Mouse (Mus musculus): ENCODE measurements at regions not wholly inside any gene's neighbourhood (a gene's known extent, or its start where the extent isn't known, plus 50 kb on each side); places are given as distances from the start of the nearest gene placed in this dataset.

- DNase-seq, result no peak
Observed at GRCm38 (mm10) chr2:9691906-9692305, 189.1 kb upstream of the 4930412O13Rik start.

GRCm38 (mm10) chr2:9693351-9693750 is 187.7 kb upstream of the 4930412O13Rik start:
- no peak for DNase-seq

- no peak for DNase-seq
Observed at GRCm38 (mm10) chr2:9694178-9694577, 186.9 kb upstream of the 4930412O13Rik start.

- peak; percentile 25 to 34 for DNase-seq
Observed at GRCm38 (mm10) chr2:9697591-9698345, 183.3 kb upstream of the 4930412O13Rik start.

GRCm38 (mm10) chr2:9704266-9704665 is 176.8 kb upstream of the 4930412O13Rik start:
- peak in 1 of 2 experiments; percentile 58 for DNase-seq

GRCm38 (mm10) chr2:9709466-9709865 is 171.6 kb upstream of the 4930412O13Rik start:
- no peak for DNase-seq

GRCm38 (mm10) chr2:9717904-9718303 is 163.1 kb upstream of the 4930412O13Rik start:
- no peak for DNase-seq

GRCm38 (mm10) chr2:9733243-9733642 is 147.8 kb upstream of the 4930412O13Rik start:
- no peak for DNase-seq

GRCm38 (mm10) chr2:9744181-9744580 is 136.9 kb upstream of the 4930412O13Rik start:
- DNase-seq, result no peak

GRCm38 (mm10) chr2:9749829-9750788 is 130.9 kb upstream of the 4930412O13Rik start:
- DNase-seq, result no peak

- no peak for DNase-seq
Observed at GRCm38 (mm10) chr2:9753691-9754090, 127.4 kb upstream of the 4930412O13Rik start.

- DNase-seq, result no peak
Observed at GRCm38 (mm10) chr2:9754153-9754552, 126.9 kb upstream of the 4930412O13Rik start.

- DNase-seq, result peak in 1 of 2 experiments; percentile 8
Observed at GRCm38 (mm10) chr2:9757770-9758420, 123.2 kb upstream of the 4930412O13Rik start.

GRCm38 (mm10) chr2:9758983-9759382 is 122.1 kb upstream of the 4930412O13Rik start:
- DNase-seq, result no peak

- DNase-seq, result no peak
Observed at GRCm38 (mm10) chr2:9759389-9760104, 121.5 kb upstream of the 4930412O13Rik start.

GRCm38 (mm10) chr2:9780159-9780558 is 100.9 kb upstream of the 4930412O13Rik start:
- no peak for DNase-seq

- DNase-seq, result no peak
Observed at GRCm38 (mm10) chr2:9782698-9783097, 98.4 kb upstream of the 4930412O13Rik start.

GRCm38 (mm10) chr2:9791970-9792369 is 89.1 kb upstream of the 4930412O13Rik start:
- DNase-seq, result no peak

GRCm38 (mm10) chr2:9792381-9792780 is 88.7 kb upstream of the 4930412O13Rik start:
- DNase-seq, result no peak

- no peak for DNase-seq
Observed at GRCm38 (mm10) chr2:9795401-9795800, 85.7 kb upstream of the 4930412O13Rik start.

GRCm38 (mm10) chr2:9801484-9801883 is 79.6 kb upstream of the 4930412O13Rik start:
- no peak for DNase-seq

GRCm38 (mm10) chr2:9804306-9804705 is 76.7 kb upstream of the 4930412O13Rik start:
- DNase-seq, result no peak

All from cerebellum, postnatal 25 days (tissue).